Mouse (Mus musculus) cerebellum, postnatal 25 days (tissue): ENCODE measurements around the gene Ifi206.
A peak's percentile ranks its signal among the peaks of the same experiment; 100 is the strongest.
"Not testable (repeated sequence)": the region's sequence is repeated elsewhere in the genome, so short reads cannot be mapped to it uniquely, and the experiment has no call there.

Experiments used
- DNase-seq, 2 experiments: peaks; one replicate each; pipeline ENCODE4 v3.0.0; 2021; ENCODE audit warnings: mixed read lengths in 2 of 2

The Ifi206 gene

DNA sequence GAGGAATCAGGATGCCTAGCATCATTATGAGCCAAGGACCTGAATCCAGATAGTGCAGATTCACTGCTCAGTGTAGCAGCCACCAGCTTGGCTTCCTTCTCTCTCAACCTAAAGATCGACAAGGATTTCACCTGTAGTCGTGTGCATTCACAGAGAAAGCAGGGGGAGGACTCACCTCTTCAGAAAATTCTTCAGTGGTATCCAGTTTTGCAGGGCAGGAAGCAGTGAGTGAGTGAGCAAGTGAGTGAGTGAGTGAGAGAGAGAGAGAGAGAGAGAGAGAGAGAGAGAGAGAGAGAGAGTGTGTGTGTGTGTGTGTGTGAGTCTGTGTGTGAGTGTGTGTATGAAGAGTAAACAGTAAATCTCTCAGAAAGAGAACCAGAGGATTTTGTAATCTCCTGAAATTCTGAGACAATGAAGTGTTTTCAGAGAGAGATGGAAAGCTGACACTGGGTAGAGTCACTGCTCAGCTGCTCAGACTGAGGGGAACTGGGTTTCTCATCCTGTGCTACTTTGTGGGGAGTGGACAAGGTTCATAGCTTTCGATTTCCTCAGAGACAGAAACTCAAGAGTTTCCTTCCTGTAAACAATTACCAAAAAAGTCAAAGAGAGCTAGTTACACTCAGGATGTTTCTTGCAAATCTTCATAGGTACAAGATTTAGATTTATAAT lies at the start of gene Ifi206:
Gene Ifi206 (minus strand): TSS at position 230 of the 669 bp plus-strand sequence.
- DNase-seq = not testable (repeated sequence)

DNA sequence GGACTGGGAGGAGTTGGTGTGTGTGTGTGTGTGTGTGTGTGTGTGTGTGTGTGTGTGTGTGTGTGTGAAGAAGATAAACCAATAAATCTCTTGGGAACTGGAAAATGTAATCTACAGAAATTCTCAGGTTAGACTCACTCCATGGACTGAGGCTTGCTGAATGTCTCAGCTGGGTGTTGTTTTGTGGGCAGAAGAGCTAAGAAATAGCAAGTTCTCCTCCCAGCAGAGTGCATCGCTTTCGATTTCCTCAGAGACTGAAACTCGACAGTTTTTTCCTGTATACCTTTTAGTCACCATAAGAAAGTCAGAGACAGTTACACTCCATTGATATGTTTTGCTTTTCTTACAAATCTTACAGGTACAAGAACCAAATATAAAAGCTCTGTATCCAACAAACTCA lies 45.0 kb upstream of the Ifi206 start, which contains the start of gene Ifi214:
Gene Ifi214 (minus strand): TSS at position 167 of the 400 bp plus-strand sequence.
- DNase-seq = not testable (repeated sequence)

DNA sequence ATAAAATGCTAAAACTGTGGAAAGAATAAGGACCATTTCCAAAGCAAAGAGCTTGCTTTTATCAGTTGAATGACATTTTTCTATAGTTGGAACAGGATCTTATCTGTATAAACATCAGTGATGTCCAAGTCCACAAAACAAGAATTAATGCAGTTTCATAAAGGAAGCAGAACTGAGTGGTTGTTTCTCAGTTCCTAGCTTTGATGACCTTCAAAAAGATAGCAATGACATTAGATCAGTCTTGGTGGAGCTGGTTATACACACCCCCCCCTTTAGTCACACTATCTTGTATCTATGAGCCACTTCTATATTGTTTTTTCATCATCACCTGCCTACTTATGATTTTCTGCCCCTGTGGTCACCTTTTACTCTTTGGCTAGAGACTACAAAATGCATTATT lies 30.6 kb upstream of the Ifi206 start:
- no peak for DNase-seq

DNA sequence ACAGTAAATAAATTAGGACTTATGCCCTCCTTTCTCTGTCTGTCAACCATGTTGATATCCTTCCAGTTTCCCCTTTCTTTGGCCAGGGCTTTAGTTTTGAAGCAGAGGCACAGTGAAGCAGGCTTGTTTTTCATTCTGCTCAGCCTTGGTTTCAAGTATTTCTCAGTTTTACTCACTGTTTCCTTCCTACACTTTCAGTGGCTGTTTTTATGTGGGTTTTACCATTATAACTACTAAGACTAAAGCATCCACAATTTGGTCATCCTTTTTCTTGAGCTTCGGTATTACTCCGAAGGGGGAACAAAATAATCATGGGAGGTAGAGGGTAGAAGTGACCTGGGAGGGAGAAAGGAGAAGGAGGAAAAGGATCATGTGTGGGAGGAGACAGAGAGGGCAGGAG lies 19.8 kb upstream of the Ifi206 start:
- DNase-seq = not testable (repeated sequence)

DNA sequence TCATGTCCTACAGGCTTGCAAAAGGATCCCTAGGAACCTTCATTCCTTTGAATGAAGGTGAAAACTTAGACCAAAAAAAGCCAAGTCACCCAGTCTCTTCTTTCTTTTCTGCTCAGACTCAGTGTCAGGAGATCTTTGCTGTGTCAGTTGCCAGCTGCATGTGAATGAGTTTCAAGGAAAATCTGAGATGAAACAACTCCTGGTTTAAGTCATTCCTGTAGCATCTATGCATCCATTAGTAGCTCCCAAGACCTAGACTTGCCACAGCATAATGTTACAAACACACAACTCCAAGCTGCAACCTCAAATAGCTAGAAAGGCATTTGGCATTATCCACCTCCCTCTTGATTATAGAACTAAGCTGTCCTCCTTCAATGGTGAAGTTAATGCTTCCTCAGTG lies 642 bp upstream of the Ifi206 start:
- not testable (repeated sequence) for DNase-seq

DNA sequence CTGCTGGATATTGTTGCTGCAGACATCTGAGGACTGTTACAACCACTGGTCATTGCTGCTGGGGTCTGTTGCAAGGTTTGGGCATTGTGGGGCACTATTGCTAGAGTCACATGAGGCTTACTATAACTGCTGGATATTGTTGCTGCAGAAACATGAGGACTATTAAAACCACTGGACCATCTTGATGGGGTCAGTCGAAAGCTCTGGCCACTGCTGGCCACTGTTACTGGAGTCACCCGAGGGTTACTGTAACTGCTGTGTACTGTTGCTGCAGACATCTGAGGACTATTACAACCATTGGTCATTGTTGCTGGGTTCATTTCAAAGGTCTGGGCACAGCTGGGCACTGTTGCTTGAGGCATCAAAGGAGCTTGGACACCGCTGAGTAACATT lies 9.7 kb downstream of the Ifi206 start:
- not testable (repeated sequence) for DNase-seq

DNA sequence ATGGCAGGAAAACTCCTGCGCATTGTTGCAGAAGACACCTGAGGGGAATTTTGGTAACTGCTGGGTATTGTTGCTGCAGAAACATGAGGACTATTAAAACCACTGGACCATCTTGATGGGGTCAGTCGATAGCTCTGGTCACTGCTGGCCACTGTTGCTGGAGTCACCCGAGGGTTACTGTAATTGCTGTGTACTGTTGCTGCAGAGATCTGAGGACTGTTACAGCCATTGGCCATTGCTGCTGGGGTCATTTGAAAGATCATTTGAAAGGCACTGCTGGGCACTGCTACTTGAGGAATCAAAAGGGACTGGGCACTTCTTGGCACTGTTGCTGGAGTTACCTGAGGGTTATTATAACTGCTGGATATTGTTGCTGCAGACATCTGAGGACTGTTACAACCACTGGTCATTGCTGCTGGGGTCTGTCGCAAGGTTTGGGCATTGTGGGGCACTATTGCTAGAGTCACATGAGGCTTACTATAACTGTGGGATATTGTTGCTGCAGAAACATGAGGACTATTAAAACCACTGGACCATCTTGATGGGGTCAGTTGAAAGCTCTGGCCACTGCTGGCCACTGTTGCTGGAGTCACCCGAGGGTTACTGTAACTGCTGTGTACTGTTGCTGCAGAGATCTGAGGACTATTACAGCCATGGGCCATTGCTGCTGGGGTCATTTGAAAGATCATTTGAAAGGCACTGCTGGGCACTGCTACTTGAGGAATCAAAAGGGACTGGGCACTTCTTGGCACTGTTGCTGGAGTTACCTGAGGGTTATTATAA lies 10.3 kb downstream of the Ifi206 start:
- not testable (repeated sequence) for DNase-seq

DNA sequence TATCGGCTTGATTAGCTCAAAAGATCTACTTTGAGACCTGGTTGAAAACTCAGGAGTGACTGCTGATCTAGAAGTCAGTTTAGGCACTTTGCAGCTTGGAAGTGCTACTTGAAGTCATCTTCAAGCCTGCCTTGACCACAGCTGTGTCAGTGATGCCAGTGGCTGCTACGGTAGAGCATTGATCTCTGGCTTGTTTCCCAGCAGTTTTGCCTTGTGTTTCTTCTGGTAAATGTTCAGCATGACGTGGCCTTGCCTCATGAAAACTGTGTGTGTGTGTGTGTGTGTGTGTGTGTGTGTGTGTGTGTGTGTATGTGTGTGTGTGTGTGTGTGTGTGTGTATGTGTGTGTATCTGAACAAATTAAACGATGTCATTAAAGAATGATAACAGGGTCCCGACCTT lies 34.1 kb downstream of the Ifi206 start:
- DNase-seq = no peak

DNA sequence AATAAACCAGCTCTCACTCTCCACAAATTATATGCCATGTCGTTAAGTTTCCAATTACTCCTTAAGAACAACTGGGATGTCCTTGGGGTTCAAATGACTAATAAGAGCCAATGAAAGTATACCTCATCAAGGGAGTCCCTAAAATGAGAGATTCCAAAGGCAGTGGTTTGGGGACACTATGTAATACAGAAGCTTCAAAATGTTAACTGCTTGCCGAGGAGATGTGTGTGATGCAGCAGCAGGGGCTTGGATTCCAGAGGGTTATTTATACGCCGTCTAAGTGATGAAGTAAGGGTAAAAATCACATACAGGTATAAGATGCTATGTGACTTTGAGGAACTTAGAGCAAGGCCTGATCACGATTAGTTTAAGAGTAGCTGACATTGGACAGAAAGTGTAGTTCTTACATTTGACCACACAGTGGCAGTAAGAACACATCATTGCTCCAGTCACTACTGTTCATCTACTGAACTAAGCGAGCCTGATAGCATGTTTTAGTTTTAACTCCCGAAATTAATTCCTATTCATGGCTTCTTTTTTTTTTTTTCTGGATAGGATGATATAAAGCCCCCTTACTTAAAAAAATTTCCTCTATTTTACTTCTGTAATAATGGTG lies 34.6 kb downstream of the Ifi206 start:
- DNase-seq = peak in 1 of 2 experiments; percentile 30

DNA sequence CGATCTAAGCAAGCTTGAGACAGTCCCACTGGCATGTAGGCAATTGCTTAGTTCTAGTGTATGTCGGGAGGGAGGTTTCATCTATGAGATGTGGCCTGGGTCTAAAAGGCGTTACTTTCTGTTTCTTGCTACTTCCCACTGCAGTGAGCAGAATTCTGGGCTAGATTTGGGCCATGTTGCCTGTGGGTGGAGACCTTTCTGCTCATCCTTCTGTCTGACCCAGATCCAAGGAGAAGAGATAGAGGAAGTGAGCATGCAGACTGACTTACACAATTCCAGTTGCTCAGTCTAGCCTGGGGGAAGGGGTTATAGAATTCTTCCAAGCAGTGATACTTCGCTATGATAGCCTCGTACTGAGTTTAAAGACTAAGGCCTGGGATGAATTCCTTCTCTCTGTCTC lies 39.2 kb downstream of the Ifi206 start:
- no peak for DNase-seq

DNA sequence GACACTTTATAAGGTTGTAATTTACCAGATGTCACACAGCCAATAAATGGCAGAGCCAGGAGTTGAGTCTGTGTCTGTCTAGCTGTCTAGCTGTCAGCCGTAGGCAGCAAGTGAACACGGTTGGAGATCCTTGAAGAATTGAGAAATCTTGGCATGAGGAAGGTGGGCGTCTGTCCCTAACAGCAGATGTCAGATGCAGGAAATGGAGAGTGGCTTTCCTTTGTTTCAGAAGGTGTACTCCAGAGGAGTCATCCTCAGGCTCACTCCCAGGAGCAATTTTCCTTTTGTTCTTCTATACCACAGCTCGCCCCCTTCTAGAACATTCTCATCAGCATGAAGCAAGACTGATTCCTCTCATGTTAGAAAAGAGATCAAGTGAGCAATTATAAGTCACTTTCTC lies 40.2 kb downstream of the Ifi206 start:
- DNase-seq = no peak

DNA sequence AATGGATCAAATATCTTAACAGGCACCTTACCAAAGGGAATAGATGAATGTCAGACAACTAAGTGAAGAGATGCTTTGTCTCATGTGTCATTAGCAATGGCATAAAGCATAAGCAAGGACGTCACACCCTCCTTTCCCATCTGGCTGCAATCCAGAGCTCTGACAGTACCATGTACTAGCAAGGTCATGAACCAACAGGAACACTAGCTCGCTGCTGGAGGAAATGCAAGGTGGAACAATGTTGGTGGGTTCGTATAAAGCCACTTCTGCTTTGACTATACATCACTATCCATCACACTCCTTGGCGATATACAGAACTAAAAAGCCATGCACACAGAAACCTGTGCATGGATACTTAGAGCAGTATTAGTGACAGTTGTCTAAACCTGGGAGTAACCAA lies 43.8 kb downstream of the Ifi206 start:
- DNase-seq = no peak

DNA sequence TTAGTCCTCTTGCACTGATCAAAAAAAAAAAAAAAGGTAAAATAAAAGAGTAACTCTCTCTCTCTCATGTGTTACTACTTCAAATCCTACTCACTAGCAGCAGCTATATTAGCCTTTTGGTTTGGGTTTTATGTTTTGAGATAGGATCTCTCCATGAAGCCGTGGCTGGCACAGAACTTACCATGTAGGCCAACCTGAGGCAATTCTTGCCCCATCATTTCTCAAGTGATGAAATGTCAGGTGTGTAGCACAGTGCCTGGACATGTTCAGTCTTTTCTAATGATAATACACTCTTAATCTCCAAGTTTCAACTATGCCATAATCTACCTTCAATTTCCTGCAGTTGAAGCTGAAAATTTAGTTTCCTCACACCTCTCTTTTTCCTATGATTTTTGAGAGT lies 47.8 kb downstream of the Ifi206 start:
- no peak for DNase-seq

DNA sequence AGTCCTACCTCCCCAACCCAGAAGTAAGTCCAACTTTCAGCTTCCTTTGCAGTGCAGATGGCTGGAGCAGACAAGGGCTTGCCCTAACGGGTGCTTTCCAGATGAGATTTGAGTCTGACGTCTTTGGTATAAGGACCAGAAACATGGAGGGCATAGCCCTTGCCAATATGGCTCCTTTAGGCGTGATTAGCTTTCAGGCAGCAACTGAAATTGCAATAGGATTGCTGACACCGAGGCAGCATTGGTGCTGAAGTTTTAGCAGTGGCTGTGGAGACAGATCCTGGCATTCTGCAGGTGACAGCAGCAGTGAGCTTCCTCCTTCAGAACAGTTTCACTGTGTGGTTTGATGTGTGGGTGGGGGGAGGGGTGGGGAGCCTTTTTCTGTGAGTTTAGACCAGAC lies 49.6 kb downstream of the Ifi206 start:
- DNase-seq = no peak

DNA sequence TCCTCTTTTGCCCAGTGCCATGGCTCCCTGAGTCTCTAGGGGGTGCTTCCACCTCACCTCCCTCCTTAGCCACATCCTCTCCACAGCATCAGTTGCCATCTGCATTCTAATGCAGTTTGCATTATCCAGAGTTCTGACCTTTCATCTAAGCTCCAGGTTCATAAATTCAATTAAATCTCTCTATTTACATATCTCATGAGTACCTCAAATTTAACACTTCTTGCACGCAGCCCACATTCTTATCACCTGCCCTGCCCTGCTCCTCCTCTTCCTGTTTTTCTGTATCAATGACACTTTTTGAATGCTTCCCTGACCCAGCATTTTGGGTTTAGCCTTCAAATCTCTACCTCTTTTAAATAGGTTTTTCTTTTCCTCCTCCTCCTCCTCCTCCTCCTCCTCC lies 50.2 kb downstream of the Ifi206 start:
- DNase-seq = no peak

DNA sequence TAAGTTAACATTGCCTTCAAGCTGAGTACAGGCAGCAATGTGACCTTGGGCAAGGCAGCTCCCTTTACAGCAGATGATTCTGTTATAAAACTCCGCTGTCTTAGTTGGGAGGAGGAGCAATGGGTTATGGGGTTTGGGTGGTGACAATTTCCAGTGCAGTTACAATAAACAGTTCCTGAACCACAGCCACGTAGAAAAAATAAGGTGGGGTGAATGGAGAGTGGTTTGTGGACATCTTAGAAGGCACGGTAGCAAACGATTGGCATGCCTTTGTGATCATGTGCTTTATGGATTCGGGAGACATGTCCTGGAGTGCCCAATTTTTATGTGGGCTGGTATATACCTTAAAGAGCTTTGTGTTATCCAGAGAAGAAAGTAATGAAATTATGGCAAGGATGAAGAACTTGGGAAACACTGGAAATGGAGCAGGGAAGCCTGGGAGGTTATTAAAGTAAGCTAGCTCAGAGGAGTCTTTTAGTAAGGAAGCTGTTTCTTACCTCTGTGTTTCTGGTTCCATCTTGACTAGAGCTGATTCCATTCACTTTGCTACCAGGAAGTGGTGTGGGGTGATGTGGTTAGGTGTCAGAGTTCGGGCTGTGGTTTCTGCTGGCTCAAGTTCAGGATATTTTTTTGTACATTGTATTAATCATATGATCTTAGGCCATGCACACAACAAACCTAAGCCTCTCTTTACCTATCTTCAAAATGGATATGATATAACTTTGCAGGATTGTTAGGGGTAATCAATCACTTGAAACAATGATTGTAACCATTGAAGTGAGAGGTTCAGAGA lies 53.5 kb downstream of the Ifi206 start:
- no peak for DNase-seq

DNA sequence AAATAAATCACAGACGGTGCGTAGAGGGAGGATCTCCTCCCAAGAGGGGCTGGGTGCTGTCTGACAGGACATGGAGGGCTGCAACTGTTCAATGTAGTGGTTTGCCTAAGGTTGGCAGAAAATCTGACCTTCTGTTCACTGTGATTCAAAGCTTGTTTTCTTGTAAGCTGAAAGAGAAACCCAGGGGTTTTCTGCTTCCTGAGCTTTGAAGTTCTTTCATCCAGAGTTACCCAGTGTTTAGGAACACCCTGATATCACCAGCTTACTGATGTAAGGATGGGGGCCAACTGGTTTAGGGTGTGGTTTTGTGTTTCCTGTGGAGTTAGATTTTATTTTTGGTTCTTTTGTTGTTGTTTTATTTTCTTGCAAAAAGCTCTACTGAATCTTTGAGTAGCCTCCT lies 58.4 kb downstream of the Ifi206 start:
- no peak for DNase-seq

DNA sequence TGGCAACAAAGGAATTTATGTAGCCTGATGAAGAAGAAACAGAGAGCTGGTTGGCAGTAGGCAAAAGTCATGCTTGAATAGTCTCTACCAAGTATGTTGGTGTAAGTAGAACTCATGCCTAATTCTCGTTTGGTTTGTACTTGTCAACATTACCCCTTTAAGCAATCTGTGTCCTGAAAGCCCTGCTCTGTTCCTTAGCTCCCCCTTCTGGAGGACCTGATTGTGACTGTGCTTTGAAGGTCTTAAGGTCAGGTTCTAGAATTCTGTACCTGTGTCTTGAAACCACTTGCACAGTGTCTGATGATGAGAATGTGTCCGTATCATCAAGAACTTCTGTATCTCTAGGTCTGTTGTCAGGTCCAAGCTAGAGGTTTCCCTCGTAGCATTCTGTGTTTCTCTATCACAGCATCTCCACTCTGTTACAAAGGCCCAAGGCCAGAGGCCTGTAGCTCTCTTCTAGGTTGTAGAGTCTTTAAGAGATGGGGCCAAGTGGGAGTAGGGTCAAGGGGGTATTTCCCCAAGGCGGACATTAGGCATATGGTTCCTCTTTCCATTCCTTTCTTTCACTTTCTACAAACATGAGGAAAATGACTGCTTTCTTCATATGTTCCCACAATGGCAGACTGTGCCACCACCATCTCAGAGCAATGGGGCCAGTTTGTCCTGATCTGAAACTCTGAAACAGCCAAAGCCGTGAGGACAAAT lies 60.7 kb downstream of the Ifi206 start:
- DNase-seq = no peak

DNA sequence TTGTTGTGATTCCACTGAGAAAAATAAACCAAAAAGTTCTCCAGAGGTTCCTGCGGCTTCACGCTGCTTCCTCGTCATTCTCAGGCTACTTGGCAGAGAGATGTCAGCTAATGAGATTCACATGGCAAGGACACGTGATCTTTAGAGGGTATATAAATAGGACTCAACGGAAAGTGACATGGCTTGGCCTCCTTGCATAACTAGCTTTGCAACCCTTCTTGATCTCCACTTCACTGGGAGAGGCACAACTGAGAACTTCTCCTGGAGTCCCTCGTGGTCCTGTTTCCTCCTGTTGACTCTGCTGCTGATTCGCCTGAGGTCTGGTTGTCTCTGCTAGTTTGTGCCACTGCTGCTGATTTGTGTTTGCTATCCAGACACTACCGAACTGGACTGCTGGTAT lies 63.5 kb downstream of the Ifi206 start:
- no peak for DNase-seq

DNA sequence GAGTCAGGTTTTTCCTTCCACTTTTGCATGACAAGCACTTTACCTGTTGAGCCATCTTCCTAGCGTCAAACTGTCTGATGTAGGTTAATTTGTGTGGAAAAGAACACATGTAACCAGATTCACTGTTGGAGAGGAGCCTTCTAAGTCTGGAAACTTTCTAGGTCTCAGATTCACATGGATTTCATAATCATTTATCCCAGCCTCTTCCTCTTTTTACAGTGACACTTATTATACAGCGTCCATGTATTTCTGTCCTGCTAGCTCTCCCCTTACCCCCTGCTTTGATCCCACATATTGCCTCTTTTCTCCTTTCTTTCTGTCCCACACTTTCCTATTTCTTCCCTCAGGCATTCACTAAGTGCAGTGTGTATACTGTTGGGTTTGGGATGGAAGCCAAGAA lies 64.5 kb downstream of the Ifi206 start:
- DNase-seq = no peak

DNA sequence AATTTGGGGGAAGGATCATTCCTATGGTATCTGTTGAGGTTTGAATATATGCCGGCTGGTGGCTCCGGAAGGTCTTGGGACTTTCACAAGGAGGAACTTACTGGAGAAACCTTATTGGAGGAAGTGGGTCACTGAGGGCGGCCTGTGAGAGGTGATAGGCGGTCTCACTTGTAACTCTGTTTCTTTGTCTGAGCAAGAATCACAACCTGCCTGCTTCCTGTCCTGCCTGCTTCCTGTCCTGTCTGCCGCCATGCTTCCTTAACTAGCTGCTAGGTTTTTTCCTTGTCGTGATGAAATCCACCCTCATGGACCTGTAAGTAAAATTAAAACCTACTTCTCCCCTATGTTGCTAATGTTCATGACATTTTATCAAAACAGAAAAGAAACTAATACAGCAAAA lies 70.5 kb downstream of the Ifi206 start:
- DNase-seq = no peak

DNA sequence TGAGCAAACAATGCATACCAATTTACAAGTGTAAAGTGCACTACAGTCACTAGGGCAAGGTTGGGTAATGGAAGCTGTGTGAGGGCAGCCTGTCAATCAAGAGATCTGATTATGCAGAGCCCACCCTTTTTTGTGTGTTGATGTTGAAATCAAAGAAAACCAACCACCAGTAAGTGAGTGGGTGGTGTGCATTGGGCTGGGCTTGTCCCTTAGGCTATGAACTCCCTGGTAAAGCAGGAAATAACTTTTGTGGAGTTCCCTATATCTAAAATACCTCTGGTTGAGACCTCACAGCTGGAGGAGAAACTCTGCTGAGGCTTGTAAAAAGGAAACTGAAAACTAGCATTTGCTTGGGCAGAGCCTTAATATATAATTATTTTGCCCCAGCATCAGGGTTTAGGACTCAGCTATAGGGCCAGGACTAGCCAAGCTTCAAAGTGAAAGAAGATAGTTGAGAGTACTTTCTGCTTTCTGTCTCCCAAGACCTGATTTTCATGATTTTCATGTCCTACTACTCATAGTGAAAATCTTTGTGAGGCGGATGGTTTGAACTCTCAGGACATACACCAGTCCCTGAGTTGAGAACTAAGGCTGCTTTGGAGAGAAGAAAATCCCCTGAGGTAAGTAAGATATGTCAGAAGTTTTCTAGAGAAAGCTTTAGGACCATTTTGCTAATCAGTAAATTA lies 71.8 kb downstream of the Ifi206 start:
- no peak for DNase-seq
